Mouse (Mus musculus) liver, embryonic 11.5 days (tissue): ENCODE data around the gene Ncam1. TPM values are rescaled to one million over a fixed set of nuclear protein-coding genes. Genes with fewer than 3 reads are reported as not detected.

Experiments used
- ATAC-seq: fragments of 200-750 bp; cut with Nextera tagmentation; replicated peaks from 2 replicates; pipeline ENCODE4 v1.8.0; 2017; ENCODE audit warnings: moderate number of reproducible peaks, mild to moderate bottlenecking, moderate TSS enrichment, moderate library complexity; ENCODE audit not compliant: low FRiP score
- DNase-seq: peaks from one replicate; pipeline ENCODE4 v3.0.0-alpha.2; 2017; ENCODE audit warnings: low spot score
- H3K27ac ChIP-seq: fragments of 300-500 bp; sonication (generic); 2 replicates; pipeline ENCODE4 v1.5.1; 2014; ENCODE audit warnings: mild to moderate bottlenecking, low read depth, low read length, control low read depth
- H3K27me3 ChIP-seq: fragments of 300-500 bp; sonication (generic); replicated peaks from 2 replicates; pipeline ENCODE4 v1.6.1; 2014; ENCODE audit warnings: low read length, mixed read lengths; ENCODE audit not compliant: control insufficient read depth, insufficient read depth
- H3K36me3 ChIP-seq: fragments of 300-500 bp; sonication (generic); 2 replicates; pipeline ENCODE4 v1.6.1; 2014; ENCODE audit warnings: mild to moderate bottlenecking, low read length, moderate library complexity, mixed read lengths; ENCODE audit not compliant: control insufficient read depth, insufficient read depth
- H3K4me1 ChIP-seq: fragments of 300-500 bp; sonication (generic); replicated peaks from 2 replicates; pipeline ENCODE4 v1.6.1; 2014; ENCODE audit warnings: low read length, mixed read lengths; ENCODE audit not compliant: control insufficient read depth, insufficient read depth
- H3K4me2 ChIP-seq: fragments of 300-500 bp; sonication (generic); 2 replicates; pipeline ENCODE4 v1.6.1; 2014; ENCODE audit warnings: mild to moderate bottlenecking, control low read depth, moderate library complexity
- H3K4me3 ChIP-seq: fragments of 300-500 bp; sonication (generic); 2 replicates; pipeline ENCODE4 v1.5.1; 2014; ENCODE audit warnings: low read depth, low read length, control low read depth
- H3K9ac ChIP-seq: fragments of 300-500 bp; sonication (generic); 2 replicates; pipeline ENCODE4 v1.6.1; 2014; ENCODE audit warnings: low read depth, low read length, control low read depth
- H3K9me3 ChIP-seq: fragments of 300-500 bp; sonication (generic); 2 replicates; pipeline ENCODE4 v1.6.1; 2016; ENCODE audit warnings: low read length, inconsistent platforms, mixed read lengths; ENCODE audit not compliant: control insufficient read depth
- WGBS: fragments of 180-500 bp; shearing (Covaris S2); extraction: QIAGEN DNeasy Blood & Tissue Kit; methylation state at CpG from one replicate; pipeline ENCODE4 v1.1.7; 2014; 5-methylcytosine and 5-hydroxymethylcytosine counted together
- polyA plus RNA-seq: library from polyadenylated mRNA; unstranded; fragments of >200 nt; fragmentation: Nextera tagmentation; extraction: Ambion mirVana; gene quantifications from 2 replicates; pipeline ENCODE4 v1.2.1, GENCODE M21; 2014

Ncam1 gene
- polyA plus RNA-seq, 1 experiment from 2014 or later, result 20.1 TPM

GRCm38 (mm10) chr9:49658381-49658856, 140.3 kb downstream of the Ncam1 start:
- no peak overlapping the region for H3K9ac ChIP-seq
- H3K27ac ChIP-seq, result no peak overlapping the region
- DNase-seq (no peak), ATAC-seq (no peak)
- H3K4me1 ChIP-seq, result no peaks in the 10 kb centered on the region
- H3K4me3 ChIP-seq, result no peak overlapping the region
- WGBS, result 79% methylated on average over 4 of the region's 4 CpGs
- no peak overlapping the region for H3K4me2 ChIP-seq
- no peaks in the 10 kb centered on the region for H3K9me3 ChIP-seq
- no peaks in the 10 kb centered on the region for H3K27me3 ChIP-seq
- H3K36me3 ChIP-seq, result no peaks in the 10 kb centered on the region

DNA sequence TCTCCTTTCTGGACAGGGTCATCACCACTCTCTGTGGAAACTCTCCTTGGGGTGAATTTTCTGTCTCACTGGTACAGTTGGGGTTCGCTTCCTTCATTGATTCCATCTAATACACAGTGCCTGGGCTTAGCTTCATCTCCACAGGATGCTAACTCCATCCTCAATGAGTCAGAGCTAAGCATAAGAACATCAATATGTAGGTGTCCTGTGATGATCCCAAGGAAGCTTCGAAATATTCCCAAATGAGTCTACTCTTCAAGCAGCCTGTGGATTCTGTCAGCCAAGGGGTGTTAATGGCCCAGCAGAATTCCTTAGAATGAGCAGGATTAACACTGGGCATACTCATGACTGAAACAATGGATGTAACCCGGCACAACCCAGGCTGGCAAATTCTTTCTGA, 144.3 kb downstream of the Ncam1 start:
- H3K9ac ChIP-seq, result no peak overlapping the region
- WGBS, result 85% methylated on average over 3 of the region's 3 CpGs
- H3K4me3 ChIP-seq, result no peak overlapping the region
- no peak for DNase-seq
- no peak for ATAC-seq
- H3K27ac ChIP-seq, result no peak overlapping the region
- no peaks in the 10 kb centered on the region for H3K4me1 ChIP-seq
- no peaks in the 10 kb centered on the region for H3K9me3 ChIP-seq
- no peak overlapping the region for H3K4me2 ChIP-seq
- no peaks in the 10 kb centered on the region for H3K36me3 ChIP-seq
- no peaks in the 10 kb centered on the region for H3K27me3 ChIP-seq

DNA sequence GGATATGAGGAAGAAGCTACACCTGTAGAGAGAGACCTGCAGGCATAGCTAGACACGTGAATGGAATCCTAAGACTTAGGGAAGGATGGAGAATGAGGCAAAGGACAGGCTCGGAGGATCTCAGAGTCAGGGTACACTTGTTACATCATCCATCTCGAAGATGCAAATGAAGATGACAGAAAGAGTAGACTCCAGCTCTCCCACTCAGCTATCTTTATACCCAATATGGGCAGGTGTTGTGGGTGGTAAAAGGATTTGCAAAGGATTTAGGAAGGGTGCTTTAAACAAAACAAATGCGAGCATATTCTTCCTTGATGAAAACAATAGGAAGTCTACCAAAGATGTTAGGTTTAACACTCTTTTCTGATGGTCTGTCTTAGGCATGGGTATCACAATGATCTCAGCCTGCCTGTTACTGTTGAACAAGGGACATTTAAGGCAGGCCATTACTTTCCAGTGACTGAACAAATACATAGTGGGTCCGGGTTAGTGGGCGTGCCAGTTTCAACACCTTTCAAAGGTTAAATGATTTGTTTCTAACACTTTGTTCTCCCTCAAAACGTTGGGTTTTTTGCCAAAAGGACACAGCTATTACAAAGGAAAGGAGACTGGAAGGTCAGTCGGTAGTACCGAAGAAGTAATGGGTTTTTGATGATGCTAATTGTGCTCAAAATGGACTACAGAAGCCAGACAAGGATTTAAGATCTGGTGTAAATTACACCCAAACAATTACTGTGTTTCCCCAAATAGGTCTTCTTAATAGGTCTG, 145.1 kb downstream of the Ncam1 start:
- Histone ChIP-seq H3K27ac (no peak overlapping the region), H3K4me2 (no peak overlapping the region), H3K9me3 (no peaks in the 10 kb centered on the region), H3K27me3 (no peaks in the 10 kb centered on the region), H3K4me1 (no peaks in the 10 kb centered on the region), H3K4me3 (no peak overlapping the region), H3K36me3 (no peaks in the 10 kb centered on the region), H3K9ac (no peak overlapping the region)
- DNase-seq (no peak), ATAC-seq (no peak)
- 73% methylated on average over 9 of the region's 9 CpGs for WGBS

- ATAC-seq (no peak), DNase-seq (no peak)
These were observed 154.4 kb downstream of the Ncam1 start for GRCm38 (mm10) chr9:49644296-49644695.

GRCm38 (mm10) chr9:49640764-49641163, 158.0 kb downstream of the Ncam1 start:
- H3K9ac ChIP-seq, result no peak overlapping the region
- H3K4me3 ChIP-seq, result no peak overlapping the region
- WGBS, result 83% methylated on average over 3 of the region's 3 CpGs
- ATAC-seq (no peak), DNase-seq (no peak)
- H3K4me1 ChIP-seq, result no peaks in the 10 kb centered on the region
- no peak overlapping the region for H3K4me2 ChIP-seq
- H3K9me3 ChIP-seq, result no peaks in the 10 kb centered on the region
- no peak overlapping the region for H3K27ac ChIP-seq
- H3K36me3 ChIP-seq, result no peaks in the 10 kb centered on the region
- H3K27me3 ChIP-seq, result no peaks in the 10 kb centered on the region

More at GRCm38 (mm10) chr9:49644296-49644695, 154.4 kb downstream of the Ncam1 start:
- H3K36me3 ChIP-seq, result no peaks in the 10 kb centered on the region
- H3K4me1 ChIP-seq, result no peaks in the 10 kb centered on the region
- H3K27me3 ChIP-seq, result no peaks in the 10 kb centered on the region
- no peaks in the 10 kb centered on the region for H3K9me3 ChIP-seq
- H3K9ac ChIP-seq, result no peak overlapping the region
- H3K4me3 ChIP-seq, result no peak overlapping the region
- no peak overlapping the region for H3K4me2 ChIP-seq
- 76% methylated on average over 2 of the region's 2 CpGs for WGBS
- H3K27ac ChIP-seq, result no peak overlapping the region

DNA sequence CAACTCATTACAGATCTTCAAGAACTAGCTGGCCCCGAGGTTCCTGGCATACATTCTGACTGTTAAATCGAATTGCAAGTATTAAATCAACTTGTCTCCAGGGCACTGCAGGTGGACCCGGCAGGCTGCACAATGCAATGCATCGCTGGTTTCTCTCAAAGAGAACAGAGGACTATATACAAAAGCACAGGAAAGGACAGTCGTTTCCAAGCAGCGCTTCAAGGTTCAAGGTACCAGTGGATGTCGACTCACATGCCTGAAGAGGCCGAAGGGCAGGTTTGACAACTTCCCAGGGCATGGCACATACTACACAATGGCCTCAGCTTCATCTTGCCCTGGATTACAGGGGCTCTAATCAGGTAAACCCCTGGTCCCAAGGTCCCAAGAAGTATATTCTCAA, 158.6 kb downstream of the Ncam1 start:
- no peaks in the 10 kb centered on the region for H3K36me3 ChIP-seq
- H3K9ac ChIP-seq, result no peak overlapping the region
- no peaks in the 10 kb centered on the region for H3K4me1 ChIP-seq
- H3K9me3 ChIP-seq, result no peaks in the 10 kb centered on the region
- H3K4me2 ChIP-seq, result no peak overlapping the region
- H3K27ac ChIP-seq, result no peak overlapping the region
- no peak overlapping the region for H3K4me3 ChIP-seq
- no peak for ATAC-seq
- H3K27me3 ChIP-seq, result no peaks in the 10 kb centered on the region
- DNase-seq, result no peak
- 84% methylated on average over 8 of the region's 8 CpGs for WGBS

DNA sequence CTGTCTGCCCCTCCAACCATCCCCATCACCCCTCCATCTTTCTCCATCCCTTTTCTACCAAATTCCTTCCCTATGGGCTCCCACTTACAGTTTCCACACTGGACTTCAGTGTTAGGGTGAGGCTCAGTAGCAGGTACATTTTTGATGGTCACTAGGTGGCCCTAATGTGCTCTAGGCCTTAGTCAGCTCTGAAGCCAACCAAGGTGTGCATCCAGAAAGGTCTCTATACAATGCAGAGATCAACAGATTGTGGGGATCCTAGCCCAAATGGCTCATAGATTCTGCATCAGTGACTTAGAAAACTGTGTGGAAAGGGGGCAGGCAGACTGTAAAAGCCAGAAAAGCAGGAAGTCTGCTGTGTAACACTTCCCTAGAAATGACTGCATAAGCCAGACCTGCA, 160.8 kb downstream of the Ncam1 start:
- no peak overlapping the region for H3K4me3 ChIP-seq
- DNase-seq (no peak), ATAC-seq (no peak)
- no peaks in the 10 kb centered on the region for H3K36me3 ChIP-seq
- H3K4me2 ChIP-seq, result no peak overlapping the region
- no peaks in the 10 kb centered on the region for H3K27me3 ChIP-seq
- no peaks in the 10 kb centered on the region for H3K9me3 ChIP-seq
- H3K27ac ChIP-seq, result no peak overlapping the region
- H3K4me1 ChIP-seq, result no peaks in the 10 kb centered on the region
- H3K9ac ChIP-seq, result no peak overlapping the region

- Histone ChIP-seq H3K27me3 (no peaks in the 10 kb centered on the region), H3K36me3 (no peaks in the 10 kb centered on the region), H3K9ac (no peak overlapping the region), H3K4me2 (no peak overlapping the region), H3K4me3 (no peak overlapping the region), H3K9me3 (no peaks in the 10 kb centered on the region), H3K4me1 (no peaks in the 10 kb centered on the region), H3K27ac (no peak overlapping the region)
- ATAC-seq, result no peak
- 65% methylated on average over 11 of the region's 11 CpGs for WGBS
- DNase-seq, result no peak
These were observed 162.9 kb downstream of the Ncam1 start for GRCm38 (mm10) chr9:49635668-49636326.

DNA sequence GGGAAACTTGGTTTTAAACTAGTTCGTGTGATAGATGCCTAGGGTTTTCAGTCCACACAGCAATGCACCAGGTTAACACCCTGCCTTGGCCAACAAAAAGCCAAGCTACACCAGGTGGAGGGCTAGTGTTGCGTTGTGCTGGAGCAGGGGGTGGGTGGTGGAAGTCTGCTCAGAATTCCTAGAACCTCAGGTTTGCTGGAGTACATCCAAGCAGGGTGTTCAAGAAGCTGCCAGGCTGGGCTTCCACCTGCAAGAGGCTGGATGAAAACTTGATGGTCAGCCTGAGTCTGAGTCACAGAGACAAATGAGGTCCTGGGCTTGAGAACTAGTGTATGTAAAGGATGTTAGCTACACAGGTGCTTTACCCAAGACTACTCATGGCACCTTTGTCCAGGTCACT, 166.1 kb downstream of the Ncam1 start:
- WGBS, result 74% methylated on average over 2 of the region's 2 CpGs
- no peaks in the 10 kb centered on the region for H3K9me3 ChIP-seq
- ATAC-seq, result no peak
- no peaks in the 10 kb centered on the region for H3K27me3 ChIP-seq
- H3K4me1 ChIP-seq, result no peaks in the 10 kb centered on the region
- H3K4me3 ChIP-seq, result no peak overlapping the region
- DNase-seq, result no peak
- H3K36me3 ChIP-seq, result no peaks in the 10 kb centered on the region
- no peak overlapping the region for H3K4me2 ChIP-seq
- H3K9ac ChIP-seq, result no peak overlapping the region
- no peak overlapping the region for H3K27ac ChIP-seq
